Mouse (Mus musculus): ENCODE data around the gene Nudt3.
"Not testable (repeated sequence)": the region's sequence is repeated elsewhere in the genome, so short reads cannot be mapped to it uniquely, and the experiment has no call there.

The Nudt3 gene

DNA sequence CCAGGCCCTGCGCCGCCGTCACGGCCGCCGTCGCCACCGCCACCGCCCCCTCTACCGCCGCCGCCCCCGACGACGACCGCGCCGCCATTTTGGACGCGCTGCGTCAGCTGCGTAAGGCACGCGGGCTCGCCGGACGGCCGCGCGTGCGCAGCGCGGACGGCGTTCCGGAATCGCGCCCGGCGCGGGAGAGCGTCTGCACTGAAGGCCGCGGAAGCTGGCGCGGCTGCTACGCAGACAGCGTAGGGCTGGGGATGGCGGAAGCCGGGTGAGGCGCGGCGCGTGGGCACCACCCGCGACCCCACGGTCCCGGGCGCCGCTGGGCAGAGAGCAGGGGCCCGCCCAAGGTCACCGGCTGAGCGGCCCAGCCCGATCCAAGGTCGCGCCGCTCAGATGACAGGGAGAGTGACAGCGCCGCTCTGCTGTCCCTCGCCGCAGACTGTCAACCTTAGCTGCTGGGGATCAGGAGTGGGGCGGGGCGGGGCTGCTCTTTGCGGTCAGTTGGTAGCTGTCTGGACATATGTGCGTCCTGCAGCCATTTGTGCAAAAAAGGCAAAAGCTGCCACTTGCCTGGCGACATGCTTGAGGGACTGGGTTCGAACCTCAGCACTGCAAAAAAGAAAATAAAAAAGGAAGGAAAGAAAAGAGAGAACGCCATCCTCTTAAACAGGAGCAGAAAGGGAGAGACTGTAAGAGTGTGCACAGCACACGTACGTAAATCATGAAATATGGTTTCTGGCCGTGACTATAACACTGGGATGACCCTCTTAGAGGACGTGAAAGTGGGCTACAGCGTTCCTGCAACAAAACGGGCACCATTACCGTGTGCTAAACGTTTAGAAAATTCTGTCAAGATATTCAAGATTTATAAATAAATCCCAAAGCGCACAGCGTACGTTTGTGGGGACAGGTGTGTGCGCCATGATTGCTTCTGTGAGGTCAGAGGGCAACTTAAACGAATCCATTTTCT is at the start of gene Nudt3:
Gene Nudt3, minus strand, starts transcription at position 136 of the 967 bp plus-strand sequence.
- DNase-seq (ENCODE audit: low spot score): peak; percentile 88

GRCm38 (mm10) chr17:27671720-27672119 is 48.4 kb upstream of the Nudt3 start:
- no peak for DNase-seq (ENCODE audit: low spot score)

- no peak for DNase-seq (ENCODE audit: low spot score)
Observed at GRCm38 (mm10) chr17:27658767-27659166, 35.5 kb upstream of the Nudt3 start.

DNA sequence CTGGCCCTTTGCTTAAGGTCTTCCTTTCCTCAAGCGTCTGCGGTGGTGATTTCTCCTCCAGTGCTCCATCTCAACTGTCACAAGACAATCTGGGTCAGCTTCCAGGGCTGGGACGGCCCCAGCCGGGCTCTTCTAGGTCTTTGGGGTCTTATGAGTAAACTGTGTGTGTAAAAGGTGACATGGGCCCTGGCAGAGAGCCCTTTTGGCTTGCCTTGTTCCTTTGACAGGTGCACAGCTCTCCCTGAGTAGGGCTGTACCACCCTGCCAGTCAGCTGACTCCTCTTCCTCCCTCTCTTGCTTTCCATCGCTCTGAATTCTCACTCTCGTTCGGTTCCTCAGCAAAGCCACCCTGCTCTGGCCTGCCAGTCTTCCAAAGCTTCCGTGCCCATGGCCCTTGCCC is 33.8 kb upstream of the Nudt3 start:
- DNase-seq (ENCODE audit: low spot score): no peak

GRCm38 (mm10) chr17:27656414-27656813 is 33.1 kb upstream of the Nudt3 start:
- DNase-seq (ENCODE audit: low spot score): no peak

DNA sequence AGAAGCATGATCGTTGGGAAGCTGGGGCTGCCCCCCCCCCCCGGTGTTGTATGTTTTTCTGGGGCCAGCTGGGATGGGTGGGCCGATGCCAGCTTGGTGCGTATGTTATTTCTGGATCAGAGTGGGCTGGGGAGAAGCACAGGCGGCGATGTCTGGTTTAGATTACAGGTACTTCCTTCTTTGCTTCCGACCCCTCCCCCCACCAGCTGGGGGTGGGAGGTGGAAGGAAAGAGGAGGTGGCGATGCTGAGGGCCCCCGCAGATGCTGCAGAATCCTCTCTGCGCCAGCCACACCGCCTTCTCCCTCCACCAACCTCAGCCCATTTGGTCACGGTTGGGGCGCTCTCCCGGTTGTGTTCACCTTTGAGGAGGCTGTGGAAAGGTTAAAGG is 32.7 kb upstream of the Nudt3 start:
- no peak for DNase-seq (ENCODE audit: low spot score)

GRCm38 (mm10) chr17:27655089-27656010 is 32.1 kb upstream of the Nudt3 start, which contains the start of gene Pacsin1:
Gene Pacsin1, plus strand, starts transcription at chr17:27655509.
- no peak for DNase-seq (ENCODE audit: low spot score)

- no peak for DNase-seq (ENCODE audit: low spot score)
Observed at GRCm38 (mm10) chr17:27653253-27653959, 30.1 kb upstream of the Nudt3 start.

DNA sequence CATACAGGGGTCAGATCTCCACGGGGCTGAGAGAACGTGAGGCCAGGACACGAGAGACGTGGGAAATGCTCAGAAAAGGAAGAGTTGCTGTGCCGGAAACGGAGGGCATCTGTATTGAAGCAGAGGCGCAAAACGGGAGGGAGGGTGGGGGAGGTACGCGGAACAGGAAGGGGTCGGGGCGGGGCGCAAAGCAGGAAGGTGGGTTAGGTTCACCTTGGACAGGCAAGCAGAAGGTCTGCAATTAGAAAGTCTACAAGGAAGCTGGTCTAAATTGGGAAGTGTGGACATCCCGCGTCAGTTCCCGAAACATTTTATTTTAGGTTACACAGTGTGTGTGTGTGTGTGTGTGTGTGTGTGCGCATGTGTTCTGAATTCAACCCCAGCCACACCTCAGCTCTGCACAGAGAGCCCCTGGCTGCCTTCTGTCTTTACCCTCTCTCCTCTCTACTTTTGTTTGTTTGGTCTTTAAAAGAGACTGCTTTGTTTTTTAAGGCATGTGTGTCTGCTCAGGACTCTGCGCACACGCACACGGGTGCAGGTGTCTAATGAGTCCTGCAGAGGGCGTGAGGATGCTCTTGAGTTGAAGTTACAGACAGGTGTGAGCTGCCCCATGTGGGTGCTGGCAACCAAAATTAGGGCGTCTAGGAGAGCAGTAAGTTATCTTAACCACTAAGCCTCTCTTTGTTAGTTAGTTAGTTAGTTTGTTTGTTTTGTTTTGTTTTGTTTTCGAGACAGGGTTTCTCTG is 28.9 kb upstream of the Nudt3 start:
- DNase-seq (ENCODE audit: low spot score): no peak

DNA sequence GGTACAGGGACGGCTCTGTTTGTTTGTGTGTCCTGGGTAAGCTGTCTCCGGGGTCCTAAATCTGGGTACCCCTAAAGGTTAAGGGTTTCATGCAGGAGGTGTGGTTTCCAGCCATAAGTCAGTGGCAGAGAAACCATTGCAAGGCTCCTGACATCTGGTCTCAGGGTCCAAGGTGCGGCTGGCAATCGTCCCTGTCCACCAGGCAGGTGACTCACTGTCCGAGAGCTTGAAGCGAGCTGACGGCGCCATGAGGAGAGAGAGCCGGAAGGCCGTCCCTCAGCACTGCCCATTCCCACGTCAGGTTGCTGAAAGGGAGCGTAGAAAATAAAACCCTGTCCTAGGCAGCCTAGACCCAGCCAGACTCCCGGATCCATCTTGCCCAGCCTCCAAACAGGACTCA is 27.3 kb upstream of the Nudt3 start:
- DNase-seq (ENCODE audit: low spot score): no peak

DNA sequence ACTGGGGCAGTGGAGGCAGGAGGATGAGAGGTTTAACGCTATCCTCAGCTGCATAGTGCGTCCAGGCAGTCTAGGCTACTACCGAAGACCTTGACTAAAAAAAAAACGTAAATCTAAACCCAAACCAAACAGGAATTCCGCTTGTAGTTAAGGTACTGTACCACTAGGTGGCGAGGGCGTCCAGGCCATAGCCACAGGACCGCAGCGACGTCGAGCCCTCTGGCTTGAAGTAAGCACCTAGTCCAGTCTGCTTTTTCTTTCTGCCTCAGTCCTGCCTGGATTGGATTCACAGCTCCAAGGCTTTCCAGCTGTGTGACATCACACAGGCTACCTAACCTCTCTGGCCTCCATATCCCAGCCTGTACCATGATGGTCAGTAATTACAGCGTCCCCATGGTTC is 26.9 kb upstream of the Nudt3 start:
- peak; percentile 32 for DNase-seq (ENCODE audit: low spot score)

GRCm38 (mm10) chr17:27645807-27646206 is 22.5 kb upstream of the Nudt3 start:
- DNase-seq (ENCODE audit: low spot score): no peak

DNA sequence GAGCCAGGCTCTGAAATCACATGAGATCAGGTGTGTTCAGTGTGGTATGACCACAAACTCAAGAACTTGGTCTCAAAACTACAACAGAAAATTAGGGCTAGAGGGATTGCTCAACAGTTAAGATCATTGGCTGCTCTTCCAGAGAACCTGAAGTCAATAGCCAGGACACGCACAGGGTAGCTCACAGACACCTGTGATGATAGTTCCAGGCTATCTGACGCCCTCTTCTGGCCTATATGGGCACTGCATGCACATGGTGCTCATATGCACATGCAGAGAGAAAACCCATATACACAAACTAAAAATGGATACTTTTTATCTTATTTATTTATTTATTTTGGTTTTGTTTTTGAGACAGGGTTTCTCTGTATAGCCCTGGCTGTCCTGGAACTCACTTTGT is 21.3 kb upstream of the Nudt3 start:
- DNase-seq (ENCODE audit: low spot score): no peak

DNA sequence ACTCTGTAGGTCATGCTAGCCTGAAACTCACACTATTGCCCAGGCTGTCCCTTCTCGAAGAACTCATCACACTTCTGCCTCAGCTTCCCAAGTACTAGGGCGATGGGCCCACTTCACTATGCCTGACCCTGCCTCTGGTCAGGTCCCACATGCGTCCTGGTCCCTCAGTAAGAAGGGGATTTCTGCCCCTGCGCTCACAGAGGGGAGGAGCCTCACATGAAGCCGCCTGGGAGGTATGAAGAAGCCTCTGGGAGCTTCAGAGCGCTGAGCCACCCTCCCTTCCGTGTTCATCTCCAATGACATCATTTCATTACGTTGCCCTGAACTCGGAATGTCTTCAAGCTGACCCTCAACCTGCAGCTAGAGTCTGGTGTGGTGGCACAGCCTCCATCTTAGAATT is 20.5 kb upstream of the Nudt3 start:
- DNase-seq (ENCODE audit: low spot score): no peak

DNA sequence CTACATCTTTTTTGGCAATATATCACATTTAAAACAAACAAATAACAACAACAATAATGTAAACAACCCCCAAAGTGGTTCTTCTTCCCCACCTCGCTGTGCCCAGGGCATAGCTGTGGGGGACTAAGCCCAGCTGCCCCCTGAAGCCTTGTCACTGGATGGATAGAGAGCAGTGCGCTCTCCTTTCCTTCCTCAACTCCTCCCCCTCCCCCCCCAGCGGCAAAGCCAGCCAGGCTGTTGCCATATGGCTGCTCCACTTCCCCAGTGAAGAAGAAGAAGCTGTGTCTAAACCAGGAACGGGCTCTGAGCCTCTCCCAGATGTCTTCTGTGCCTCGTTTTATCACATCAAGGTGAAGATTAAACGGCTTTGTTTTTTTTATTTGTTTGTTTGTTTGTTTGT is 19.8 kb upstream of the Nudt3 start:
- no peak for DNase-seq (ENCODE audit: low spot score)

GRCm38 (mm10) chr17:27642491-27643062 is 19.3 kb upstream of the Nudt3 start:
- DNase-seq (ENCODE audit: low spot score): peak; percentile 32

- DNase-seq (ENCODE audit: low spot score): not testable (repeated sequence)
Observed at GRCm38 (mm10) chr17:27639851-27640250, 16.6 kb upstream of the Nudt3 start.

- DNase-seq (ENCODE audit: low spot score): no peak
Observed at GRCm38 (mm10) chr17:27638921-27639332, 15.6 kb upstream of the Nudt3 start.

DNA sequence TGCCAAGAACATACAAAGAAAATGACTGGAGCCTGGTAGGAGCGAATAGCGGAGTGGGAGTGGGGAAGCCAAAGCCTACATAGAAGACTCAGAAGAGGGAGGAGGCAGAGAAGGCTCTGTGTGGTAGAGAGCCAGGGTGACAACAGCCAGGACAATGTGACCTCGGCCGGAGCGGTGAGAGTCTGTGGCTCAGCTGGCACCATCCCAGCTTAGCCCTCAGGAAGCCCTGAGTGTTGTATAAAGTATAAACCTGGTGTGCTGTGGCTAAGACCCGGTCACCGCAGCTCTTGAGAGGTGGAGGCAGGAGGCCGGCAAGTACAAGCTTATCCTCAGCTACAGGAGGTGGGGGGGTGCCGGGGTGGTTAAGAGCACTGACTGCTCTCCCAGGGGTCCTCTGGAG is 14.0 kb upstream of the Nudt3 start:
- no peak for DNase-seq (ENCODE audit: low spot score)

- DNase-seq (ENCODE audit: low spot score): no peak
Observed at GRCm38 (mm10) chr17:27636132-27637020, 13.1 kb upstream of the Nudt3 start, which contains the start of gene Rps10. Gene Rps10, minus strand, starts transcription at chr17:27636669.
